Mouse (Mus musculus): Measurements from ENCODE around the gene Ano5. TPM values are rescaled to one million over a fixed set of nuclear protein-coding genes. Genes with fewer than 3 reads are reported as not detected.

The Ano5 gene
- total RNA-seq (2021): under 1 TPM; 0.10 to 0.33 TPM
- long read RNA-seq, experiment 1: 0 reads
- long read RNA-seq, experiment 2: 0 reads

- peak; percentile 8 to 34 for DNase-seq
Observed at GRCm38 (mm10) chr7:51510671-51511651, at the start of gene Ano5. Gene Ano5 (plus strand): TSS chr7:51511029.

- DNase-seq: no peak
Observed at GRCm38 (mm10) chr7:51499396-51499795, 11.4 kb upstream of the Ano5 start.

- DNase-seq: no peak
Observed at GRCm38 (mm10) chr7:51503940-51504339, 6.9 kb upstream of the Ano5 start.

DNA sequence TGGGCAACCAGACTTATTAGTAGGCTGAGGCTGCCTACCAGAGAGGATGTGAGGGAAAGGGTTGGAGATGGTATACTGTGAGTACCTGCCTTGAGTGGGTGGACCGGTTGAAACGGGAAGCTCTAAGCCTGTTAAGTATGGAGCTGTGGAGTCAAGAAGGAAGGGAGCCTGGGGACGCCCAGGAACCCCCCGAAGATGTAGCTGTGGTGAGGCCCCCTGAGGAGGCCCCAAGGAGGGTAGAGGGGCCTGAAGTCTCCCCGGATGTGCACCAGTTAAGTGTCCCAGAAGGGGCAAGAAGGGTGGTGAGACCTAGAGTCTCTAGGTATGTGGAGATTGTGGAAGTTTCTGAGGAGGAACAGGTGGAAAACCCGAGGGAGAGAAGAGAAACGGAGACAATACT lies 682 bp upstream of the Ano5 start:
- no peak for DNase-seq

GRCm38 (mm10) chr7:51539344-51539743 lies 28.5 kb downstream of the Ano5 start:
- DNase-seq: no peak

- DNase-seq: peak; percentile 27 to 34
Observed at GRCm38 (mm10) chr7:51540736-51541135, 29.9 kb downstream of the Ano5 start.

GRCm38 (mm10) chr7:51600021-51600420 lies 89.2 kb downstream of the Ano5 start:
- no peak for DNase-seq

DNA sequence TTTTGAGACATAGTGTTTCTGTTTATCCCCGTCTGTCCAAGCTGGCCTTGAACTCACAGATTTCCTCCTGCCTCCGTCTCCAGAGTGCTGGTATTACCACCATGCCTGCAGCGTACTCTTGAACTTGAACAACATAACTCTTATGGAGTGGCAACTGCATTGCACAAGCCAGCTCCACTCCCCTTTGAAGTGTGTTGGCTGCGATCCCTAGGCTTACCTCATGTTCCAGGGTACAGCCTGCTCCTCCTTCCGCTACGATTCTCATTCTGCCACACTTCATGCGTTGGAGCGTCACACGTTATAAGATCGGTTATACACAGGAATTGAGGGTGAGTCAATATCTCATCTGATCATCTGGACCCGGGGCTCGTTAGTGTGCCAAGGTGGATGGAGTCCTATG lies 92.9 kb downstream of the Ano5 start:
- DNase-seq: peak; percentile 36 to 40

GRCm38 (mm10) chr7:51614404-51614803 lies 103.6 kb downstream of the Ano5 start:
- no peak for DNase-seq

- DNase-seq: no peak
Observed at GRCm38 (mm10) chr7:51617941-51618340, 107.1 kb downstream of the Ano5 start.

DNA sequence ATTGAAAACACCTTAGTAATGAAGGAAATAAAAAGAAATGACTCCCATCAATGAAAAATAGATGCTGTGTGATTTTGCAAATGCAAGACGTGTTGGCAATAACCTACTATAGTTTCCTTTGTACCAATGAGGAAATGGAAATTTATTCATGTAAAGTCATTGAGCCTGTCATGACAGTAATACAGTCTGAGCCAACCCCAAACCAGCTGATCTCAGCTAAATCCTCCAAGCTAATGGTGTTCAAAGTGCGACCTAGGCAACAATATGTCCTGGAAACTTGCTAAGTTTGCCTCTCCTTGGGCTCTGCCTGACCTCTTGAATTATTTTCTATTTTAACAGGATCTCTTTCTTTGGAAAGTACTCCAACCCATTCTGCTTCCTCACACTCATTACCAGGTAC lies 107.6 kb downstream of the Ano5 start:
- no peak for DNase-seq

DNA sequence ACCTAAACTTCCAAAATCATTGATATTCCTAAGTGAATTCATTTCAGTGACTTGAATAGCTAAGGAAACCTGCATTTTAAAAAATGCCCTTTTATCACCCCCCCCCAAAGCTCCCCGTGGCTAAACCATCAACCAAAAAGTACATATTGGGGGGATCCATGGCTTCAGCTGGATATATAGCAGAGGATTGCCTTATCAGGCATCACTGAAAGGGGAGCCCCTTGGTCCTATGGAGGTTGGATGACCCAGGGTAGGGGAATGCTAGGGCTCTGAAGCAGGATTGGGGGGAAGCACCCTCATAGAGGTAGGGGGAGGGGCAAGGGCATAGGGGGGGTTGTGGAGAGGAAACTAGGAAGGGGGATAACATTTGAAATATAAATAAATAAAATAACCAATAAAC lies 109.1 kb downstream of the Ano5 start:
- no peak for DNase-seq

- peak; percentile 78 to 85 for DNase-seq
Observed at GRCm38 (mm10) chr7:51621694-51622145, 110.9 kb downstream of the Ano5 start, which contains the start of gene Slc17a6. Gene Slc17a6 (plus strand): TSS chr7:51622006.

DNA sequence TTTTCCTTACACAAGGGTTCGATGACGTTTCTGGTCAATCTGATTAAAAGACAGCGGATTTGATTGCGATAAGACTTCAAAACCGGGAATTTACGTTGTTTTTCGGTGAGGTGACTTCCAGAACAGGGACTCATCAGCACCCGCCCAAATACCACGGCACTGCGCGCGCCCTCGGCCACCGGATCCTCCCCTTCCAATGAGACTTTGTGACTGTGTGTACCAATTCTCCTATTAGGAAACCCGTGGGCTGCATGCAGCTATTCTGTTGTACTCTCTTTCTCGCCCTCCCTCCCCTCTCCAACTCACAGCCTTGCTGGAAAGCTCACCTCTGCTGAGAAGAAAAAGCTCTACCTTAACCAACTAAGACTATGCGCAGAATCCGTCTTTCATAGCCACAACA lies 111.4 kb downstream of the Ano5 start:
- no peak for DNase-seq

DNA sequence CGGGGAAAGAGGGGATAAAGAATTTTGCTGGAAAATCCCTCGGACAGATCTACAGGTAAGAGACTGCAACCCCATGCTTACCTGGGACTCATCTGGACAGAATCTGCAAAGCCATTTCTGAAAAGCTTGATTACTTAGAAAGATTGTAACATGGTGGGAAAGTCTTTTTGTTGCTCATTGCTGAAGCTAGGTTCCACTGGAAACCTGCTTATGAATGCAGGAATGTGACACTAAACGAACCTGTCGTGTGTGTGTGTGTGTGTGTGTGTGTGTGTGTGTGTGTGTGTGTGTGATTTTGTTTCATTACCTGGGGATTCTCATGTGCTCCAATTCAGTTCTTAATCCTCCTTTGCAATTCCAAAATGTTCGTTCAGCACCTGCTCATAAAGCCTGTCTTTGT lies 111.8 kb downstream of the Ano5 start:
- no peak for DNase-seq

- DNase-seq: no peak
Observed at GRCm38 (mm10) chr7:51624336-51624897, 113.6 kb downstream of the Ano5 start.

GRCm38 (mm10) chr7:51625161-51625560 lies 114.3 kb downstream of the Ano5 start:
- DNase-seq: no peak

GRCm38 (mm10) chr7:51625591-51626255 lies 114.9 kb downstream of the Ano5 start:
- DNase-seq: no peak

GRCm38 (mm10) chr7:51626451-51627000 lies 115.7 kb downstream of the Ano5 start:
- DNase-seq: no peak

- DNase-seq: no peak
Observed at GRCm38 (mm10) chr7:51627001-51627631, 116.3 kb downstream of the Ano5 start.

DNA sequence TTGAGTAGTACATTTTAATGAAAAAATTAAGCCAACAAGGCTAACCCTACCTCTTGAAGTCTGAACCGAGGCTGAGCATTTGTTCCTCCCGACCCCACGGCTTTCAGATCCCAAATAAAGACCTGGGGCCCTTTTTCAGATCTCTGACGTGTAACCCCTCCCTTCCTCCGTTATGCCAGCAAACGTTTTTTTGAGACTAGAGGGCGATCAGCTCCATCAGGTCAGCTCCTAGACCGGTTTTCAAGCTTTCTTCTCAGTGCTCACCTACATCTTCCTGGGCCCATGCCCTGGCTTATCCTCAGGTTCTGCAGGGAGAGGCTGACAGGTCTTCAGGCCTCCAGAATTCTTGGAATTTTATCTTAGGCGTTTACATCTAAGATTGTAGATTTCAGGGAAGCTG lies 116.8 kb downstream of the Ano5 start:
- no peak for DNase-seq

- no peak for DNase-seq
Observed at GRCm38 (mm10) chr7:51628349-51628748, 117.5 kb downstream of the Ano5 start.
